Mouse (Mus musculus): Measurements from ENCODE around the gene Vax2. TPM values are rescaled to one million over a fixed set of nuclear protein-coding genes. Genes with fewer than 3 reads are reported as not detected.

Vax2 gene
- polyA plus RNA-seq, 1 experiment from 2014 or later = not detected

- no peak for ATAC-seq (ENCODE audit: insufficient number of reproducible peaks, insufficient read depth, low FRiP score, low TSS enrichment, low read depth)
- Histone ChIP-seq H3K9ac (no peak overlapping the region), H3K4me3 (no peak overlapping the region), H3K27ac (no peak overlapping the region), H3K4me1 (peaks cover 3% of the 10 kb centered on the region; the same call in 1 of the 2 replicates), H3K27me3 (peaks cover 12% of the 10 kb centered on the region), H3K36me3 (peaks cover 55% of the 10 kb centered on the region), H3K9me3 (no peaks in the 10 kb centered on the region), H3K4me2 (no peak overlapping the region)
- 77% methylated on average over 5 of the region's 5 CpGs for WGBS
These were observed 57.4 kb downstream of the Vax2 start for GRCm38 (mm10) chr6:83768485-83768884.

DNA sequence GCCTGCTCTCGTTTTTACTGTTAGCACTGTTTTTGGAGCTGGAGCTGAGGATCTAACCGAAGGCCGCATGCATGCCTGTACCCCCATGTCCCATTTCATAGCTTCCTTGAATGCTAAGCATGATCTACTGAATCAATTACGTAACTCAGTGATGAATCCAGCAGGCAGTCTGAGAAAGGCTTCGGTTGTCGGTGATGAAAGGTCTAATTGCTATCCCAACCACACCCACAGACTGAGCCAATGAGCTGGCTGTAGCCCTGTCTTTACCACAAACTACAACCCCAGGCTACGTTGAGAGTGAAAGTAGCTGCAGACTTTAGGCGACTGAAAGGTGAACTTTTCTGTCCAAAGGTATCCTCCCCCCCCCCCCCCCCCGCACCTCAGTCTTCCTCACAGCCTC lies 63.1 kb downstream of the Vax2 start:
- Histone ChIP-seq H3K4me1 (peaks cover 22% of the 10 kb centered on the region), H3K27me3 (no peaks in the 10 kb centered on the region), H3K4me3 (peak overlapping the region; percentile 95), H3K4me2 (peak overlapping the region; percentile 79), H3K9ac (peak overlapping the region; percentile 97), H3K36me3 (peaks cover 45% of the 10 kb centered on the region), H3K9me3 (no peaks in the 10 kb centered on the region), H3K27ac (no peak overlapping the region)
- no peak for ATAC-seq (ENCODE audit: insufficient number of reproducible peaks, insufficient read depth, low FRiP score, low TSS enrichment, low read depth)
- 56% methylated on average over 9 of the region's 9 CpGs for WGBS

DNA sequence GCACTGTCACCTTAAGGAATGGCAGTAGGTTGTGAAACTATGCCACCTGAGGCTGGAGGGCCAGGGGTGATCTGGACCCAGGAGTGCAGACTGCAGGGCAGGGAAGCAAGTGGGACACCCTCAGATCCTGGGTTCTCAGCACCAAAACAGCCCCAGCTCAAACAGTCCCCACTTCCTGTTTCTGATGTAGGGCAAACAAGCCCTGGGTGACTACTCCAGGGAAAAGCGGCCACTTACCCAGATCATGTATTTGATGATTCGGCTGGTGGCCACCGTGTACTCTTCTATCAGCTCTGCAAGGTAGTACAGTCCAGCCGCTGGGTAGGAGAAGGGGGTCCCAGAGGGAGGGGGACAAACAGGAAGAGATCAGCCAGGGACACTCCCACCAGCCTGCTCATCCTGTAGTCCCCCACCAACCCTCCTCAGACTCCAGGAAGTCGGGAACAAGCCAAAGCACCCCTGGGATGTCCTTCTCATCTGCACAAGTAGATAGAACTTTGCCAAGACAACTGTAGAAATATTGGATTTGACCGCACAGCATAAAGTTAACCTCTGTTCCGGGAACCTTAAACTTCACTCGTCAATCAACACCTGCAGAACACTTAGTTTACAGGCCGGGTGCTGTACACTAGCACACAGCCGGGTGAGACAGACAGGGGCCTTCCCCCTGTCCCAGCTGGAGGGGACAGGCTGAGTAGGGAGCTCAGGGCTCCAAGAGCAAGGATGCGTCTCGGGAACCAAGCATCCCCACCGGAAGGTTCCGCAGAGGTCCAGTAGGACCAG lies 63.9 kb downstream of the Vax2 start:
- Histone ChIP-seq H3K36me3 (peaks cover 36% of the 10 kb centered on the region), H3K9me3 (no peaks in the 10 kb centered on the region), H3K27ac (peak overlapping the region; percentile 83), H3K9ac (peak overlapping the region; percentile 97), H3K4me2 (peak overlapping the region; percentile 79), H3K4me3 (peak overlapping the region; percentile 95), H3K27me3 (no peaks in the 10 kb centered on the region), H3K4me1 (peaks cover 22% of the 10 kb centered on the region)
- no peak for ATAC-seq (ENCODE audit: insufficient number of reproducible peaks, insufficient read depth, low FRiP score, low TSS enrichment, low read depth)
- 2% methylated on average over 14 of the region's 14 CpGs for WGBS

DNA sequence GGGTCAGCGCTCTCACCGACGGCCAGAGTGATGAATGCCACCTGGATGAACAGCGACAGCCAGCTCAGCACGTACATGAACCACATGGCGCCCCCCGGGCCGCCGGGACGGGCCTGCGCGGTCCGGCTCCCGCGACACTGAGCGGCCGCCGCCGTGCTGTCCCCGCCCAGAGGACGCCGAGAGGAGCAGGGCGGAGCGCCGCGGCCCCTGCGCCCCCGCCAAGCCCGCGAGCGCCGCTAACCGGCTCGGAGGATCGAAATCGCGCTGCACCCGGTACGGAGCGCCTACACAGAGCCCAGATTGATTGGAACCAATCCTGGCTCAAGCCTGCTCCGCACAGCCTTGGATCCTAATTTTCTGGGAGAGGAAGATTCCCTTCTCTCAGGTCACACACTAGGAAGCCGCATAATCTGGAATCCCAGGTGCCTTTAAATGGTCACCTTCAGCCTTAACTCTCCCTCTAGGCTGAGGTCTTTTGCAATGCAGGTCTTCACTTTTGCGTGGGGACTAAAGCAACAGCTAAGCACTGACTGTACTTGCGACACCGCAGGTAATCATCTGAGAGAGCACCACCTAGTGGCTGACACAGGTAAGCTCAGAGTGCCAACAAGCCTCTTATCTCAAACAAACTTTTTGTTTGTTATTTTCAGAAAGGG lies 64.7 kb downstream of the Vax2 start, which contains the start of gene Tex261:
TSS of gene Tex261 (minus strand) at position 176 of the 656 bp plus-strand sequence.
- peak; percentile 90 for ATAC-seq (ENCODE audit: insufficient number of reproducible peaks, insufficient read depth, low FRiP score, low TSS enrichment, low read depth)
- WGBS = under 1% methylated on average over 44 of the region's 45 CpGs
- Histone ChIP-seq H3K9ac (peak within 1 kb of the TSS; percentile 97), H3K27ac (peak within 1 kb of the TSS; percentile 83), H3K4me2 (peak within 1 kb of the TSS; percentile 79), H3K4me3 (peak within 1 kb of the TSS; percentile 95), H3K36me3 (peaks cover 30% of the 10 kb centered on the region), H3K9me3 (no peaks in the 10 kb centered on the region), H3K27me3 (no peaks in the 10 kb centered on the region), H3K4me1 (peaks cover 22% of the 10 kb centered on the region)

GRCm38 (mm10) chr6:83778306-83778705 lies 67.2 kb downstream of the Vax2 start:
- 83% methylated on average over 7 of the region's 7 CpGs for WGBS

DNA sequence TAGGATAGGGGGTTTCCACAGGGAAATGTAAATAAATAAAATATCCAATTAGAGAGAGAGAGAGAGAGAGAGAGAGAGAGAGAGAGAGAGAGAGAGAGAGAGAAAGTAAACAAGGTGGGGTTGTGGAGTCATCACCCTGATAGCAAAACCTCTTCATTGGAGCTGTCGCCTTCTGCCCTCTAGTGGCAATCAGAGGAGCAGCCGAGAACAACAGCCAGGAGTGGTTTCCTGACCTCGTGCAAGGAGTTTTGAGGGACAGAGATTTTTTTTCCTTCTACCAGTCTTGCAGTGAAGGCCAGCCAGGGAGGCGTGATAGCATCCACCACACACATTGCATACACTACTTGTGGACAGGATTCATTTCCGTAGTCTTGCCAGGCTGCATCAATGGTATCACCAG lies 68.0 kb downstream of the Vax2 start:
- ATAC-seq (ENCODE audit: insufficient number of reproducible peaks, insufficient read depth, low FRiP score, low TSS enrichment, low read depth) = no peak
- H3K9me3 ChIP-seq = no peaks in the 10 kb centered on the region
- no peak overlapping the region for H3K27ac ChIP-seq
- no peak overlapping the region for H3K9ac ChIP-seq
- H3K4me3 ChIP-seq = no peak overlapping the region
- no peaks in the 10 kb centered on the region for H3K36me3 ChIP-seq
- 0 out of 2 replicates have a peak, but pooled peaks cover 4% of the 10 kb centered on the region for H3K27me3 ChIP-seq
- no peak overlapping the region for H3K4me2 ChIP-seq
- H3K4me1 ChIP-seq = peaks cover 14% of the 10 kb centered on the region
- WGBS = 9% methylated on average over 5 of the region's 5 CpGs

More at GRCm38 (mm10) chr6:83778306-83778705, 67.2 kb downstream of the Vax2 start:
- H3K4me3 ChIP-seq = no peak overlapping the region
- H3K4me2 ChIP-seq = no peak overlapping the region
- H3K9me3 ChIP-seq = no peaks in the 10 kb centered on the region
- H3K36me3 ChIP-seq = peaks cover 4% of the 10 kb centered on the region
- H3K9ac ChIP-seq = no peak overlapping the region
- peaks cover 21% of the 10 kb centered on the region for H3K4me1 ChIP-seq
- no peak for ATAC-seq (ENCODE audit: insufficient number of reproducible peaks, insufficient read depth, low FRiP score, low TSS enrichment, low read depth)
- H3K27me3 ChIP-seq = 0 out of 2 replicates have a peak, but pooled peaks cover 4% of the 10 kb centered on the region
- no peak overlapping the region for H3K27ac ChIP-seq

- no peaks in the 10 kb centered on the region for H3K36me3 ChIP-seq
- no peak overlapping the region for H3K9ac ChIP-seq
- H3K9me3 ChIP-seq = no peaks in the 10 kb centered on the region
- H3K27ac ChIP-seq = no peak overlapping the region
- H3K4me1 ChIP-seq = no peaks in the 10 kb centered on the region
- peaks cover 4% of the 10 kb centered on the region; the same call in 1 of the 2 replicates for H3K27me3 ChIP-seq
- no peak overlapping the region for H3K4me3 ChIP-seq
- ATAC-seq (ENCODE audit: insufficient number of reproducible peaks, insufficient read depth, low FRiP score, low TSS enrichment, low read depth) = no peak
- WGBS = 76% methylated on average over 3 of the region's 3 CpGs
- no peak overlapping the region for H3K4me2 ChIP-seq
These were observed 75.4 kb downstream of the Vax2 start for GRCm38 (mm10) chr6:83786426-83786825.

Other genes starting within 250 kb of the Vax2 start
- 89.5 and 100.0 TPM in 2 replicates for gene Dguok, start 204.3 kb upstream of the Vax2 start, polyA plus RNA-seq (2015; fragmentation: Nextera tagmentation; extraction: Ambion mirVana)
- 3.5 and 4.1 TPM in 2 replicates for gene Actg2, start 175.0 kb upstream of the Vax2 start, polyA plus RNA-seq (2015; fragmentation: Nextera tagmentation; extraction: Ambion mirVana)
- 23.0 and 26.3 TPM in 2 replicates for gene Stambp, start 138.5 kb upstream of the Vax2 start, polyA plus RNA-seq (2015; fragmentation: Nextera tagmentation; extraction: Ambion mirVana)
- gene Clec4f, start 55.1 kb upstream of the Vax2 start, polyA plus RNA-seq (2015; fragmentation: Nextera tagmentation; extraction: Ambion mirVana) = 0.28 TPM in 1 of 2 replicates, not detected in the other
- gene Cd207, start 33.4 kb upstream of the Vax2 start, polyA plus RNA-seq (2015; fragmentation: Nextera tagmentation; extraction: Ambion mirVana) = not detected in 2 replicates
- 1.1 and 2.1 TPM in 2 replicates for gene Atp6v1b1, start 31.7 kb downstream of the Vax2 start, polyA plus RNA-seq (2015; fragmentation: Nextera tagmentation; extraction: Ambion mirVana)
- gene Ankrd53, start 51.4 kb downstream of the Vax2 start, polyA plus RNA-seq (2015; fragmentation: Nextera tagmentation; extraction: Ambion mirVana) = 0.15 and 0.30 TPM in 2 replicates
- gene Tex261, start 64.5 kb downstream of the Vax2 start, polyA plus RNA-seq (2015; fragmentation: Nextera tagmentation; extraction: Ambion mirVana) = 91.3 and 99.5 TPM in 2 replicates
- gene Nagk, start 83.7 kb downstream of the Vax2 start, polyA plus RNA-seq (2015; fragmentation: Nextera tagmentation; extraction: Ambion mirVana) = 55.4 and 58.0 TPM in 2 replicates
- 20.8 and 24.0 TPM in 2 replicates for gene Paip2b, start 120.5 kb downstream of the Vax2 start, polyA plus RNA-seq (2015; fragmentation: Nextera tagmentation; extraction: Ambion mirVana)
- gene Zfp638, start 155.8 kb downstream of the Vax2 start, polyA plus RNA-seq (2015; fragmentation: Nextera tagmentation; extraction: Ambion mirVana) = 77.1 and 77.5 TPM in 2 replicates